Mouse (Mus musculus) adrenal gland, adult 8-10 months (tissue): ENCODE results near the gene Mfap5. TPM values are rescaled to one million over a fixed set of nuclear protein-coding genes. Genes with fewer than 3 reads are reported as not detected.
"Not testable (repeated sequence)": the region's sequence is repeated elsewhere in the genome, so short reads cannot be mapped to it uniquely, and the experiment has no call there.

Experiments
- DNase-seq: peaks from one replicate; pipeline ENCODE4 v3.0.0; 2022
- total RNA-seq, 4 experiments: library from RNA; stranded (reverse); gene quantifications; 2 replicates each; pipeline ENCODE4 v1.2.4; 2022

Gene Mfap5
- total RNA-seq, 4 experiments from 2014 or later = 7.4 to 14.4 (median 10.0) TPM

DNA sequence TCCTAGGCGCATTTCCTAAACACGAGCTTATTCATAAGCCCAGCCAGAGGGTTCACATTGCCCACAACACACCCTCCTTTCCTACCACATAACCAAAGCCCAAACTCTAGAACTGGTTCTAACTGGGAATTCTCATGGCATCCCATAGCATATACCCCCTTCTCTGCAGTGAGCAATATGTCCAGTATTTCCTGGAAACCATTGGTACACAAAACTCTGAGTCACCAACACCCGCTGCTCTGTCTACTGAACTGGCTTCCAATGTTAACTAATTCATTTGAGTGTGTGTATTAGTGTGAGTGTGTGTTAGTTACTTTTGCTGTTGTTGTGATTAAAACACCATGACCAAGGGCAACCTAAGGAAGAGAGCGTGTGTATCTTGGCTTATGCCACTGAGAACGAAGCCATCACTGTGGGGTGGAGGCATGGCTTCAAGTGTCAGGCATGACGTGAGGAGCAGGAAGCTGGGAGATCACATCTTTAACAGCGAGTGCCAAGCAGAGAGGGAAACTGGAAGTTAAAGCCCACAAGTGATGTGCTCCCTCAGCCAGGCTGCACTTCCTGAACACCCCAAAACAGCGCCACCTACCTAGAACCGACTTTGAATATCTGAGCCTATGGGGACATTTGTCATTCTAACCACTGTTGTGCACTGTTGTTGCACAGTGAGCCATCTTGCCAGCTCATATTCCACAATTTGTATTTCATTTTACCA lies 59.6 kb downstream of the Mfap5 start:
- DNase-seq = no peak

- no peak for DNase-seq
These were observed 63.5 kb downstream of the Mfap5 start for GRCm38 (mm10) chr6:122569113-122569512.

- DNase-seq = no peak
These were observed 64.1 kb downstream of the Mfap5 start for GRCm38 (mm10) chr6:122569762-122570161.

GRCm38 (mm10) chr6:122570695-122571616 lies 65.3 kb downstream of the Mfap5 start:
- no peak for DNase-seq

GRCm38 (mm10) chr6:122571617-122571959 lies 65.9 kb downstream of the Mfap5 start:
- DNase-seq = no peak

DNA sequence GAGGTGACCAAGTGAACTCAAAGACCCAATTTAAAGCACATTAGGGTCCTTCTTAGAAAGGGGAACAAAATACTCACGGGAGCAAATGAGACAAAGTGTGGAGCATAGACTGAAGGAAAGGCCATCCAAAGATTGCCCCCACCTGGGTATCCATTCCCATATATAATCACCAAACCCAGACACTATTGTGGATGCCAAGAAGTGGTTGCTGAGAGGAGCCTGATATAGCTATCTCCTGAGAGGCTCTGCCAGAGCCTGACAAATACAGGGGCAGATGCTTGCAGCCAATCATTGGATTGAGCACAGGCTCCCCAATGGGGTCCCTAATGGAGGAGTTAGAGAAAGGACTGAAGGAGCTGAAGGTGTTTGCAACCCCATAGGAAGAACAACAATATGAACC lies 69.4 kb downstream of the Mfap5 start:
- DNase-seq = not testable (repeated sequence)

- DNase-seq = no peak
These were observed 71.4 kb downstream of the Mfap5 start for GRCm38 (mm10) chr6:122577030-122577429.

Other genes with a start within 250 kb of the Mfap5 start
- gene Klrg1, start 223.0 kb upstream of the Mfap5 start, total RNA-seq = under 1 TPM in 1 of 4 experiments, not detected in 3; 0.35 TPM
- 100 to 1,000 TPM; 149 to 174 (median 167) TPM for gene M6pr, start 197.1 kb upstream of the Mfap5 start, total RNA-seq
- 10 to 100 TPM; 24.0 to 40.3 (median 30.0) TPM for gene Phc1, start 165.3 kb upstream of the Mfap5 start, total RNA-seq
- under 1 TPM in 2 of 4 experiments, not detected in 2; 0.44 to 0.70 TPM for gene Rimklb, start 7.1 kb upstream of the Mfap5 start, total RNA-seq
- gene Aicda, start 48.0 kb downstream of the Mfap5 start, total RNA-seq = not detected
- 10 to 100 TPM; 13.4 to 29.5 (median 19.3) TPM for gene Apobec1, start 96.6 kb downstream of the Mfap5 start, total RNA-seq
- gene Gdf3, start 104.2 kb downstream of the Mfap5 start, total RNA-seq = under 1 TPM; 0.14 to 0.48 (median 0.24) TPM
- gene Dppa3, start 120.6 kb downstream of the Mfap5 start, total RNA-seq = not detected
- gene Nanog, start 201.6 kb downstream of the Mfap5 start, total RNA-seq = not detected